Mouse (Mus musculus): Measurements from ENCODE around the gene Tceanc2.

DNA sequence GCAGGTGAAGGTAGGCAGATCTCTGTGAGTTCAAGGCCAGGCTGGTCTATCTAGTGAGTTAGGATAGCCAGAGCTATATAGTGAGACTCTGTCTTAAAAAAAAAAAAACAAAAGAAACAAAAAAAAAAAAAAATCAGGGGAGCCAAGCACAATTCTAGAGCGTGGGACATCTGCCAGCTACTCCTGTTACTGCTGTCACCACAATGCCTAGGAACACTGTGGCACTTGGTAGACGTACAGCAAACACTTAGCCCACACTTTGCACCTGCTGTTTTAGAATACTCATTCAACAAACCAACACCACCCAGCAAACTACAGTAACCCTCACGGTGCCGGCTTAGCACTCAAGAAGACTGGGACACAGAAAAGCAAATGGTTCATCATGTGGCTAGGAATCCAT lies 32.5 kb upstream of the Tceanc2 start:
- no peak for TF ChIP-seq CTCF (IDR thresholded peaks at IDR 0.05; ENCODE audit: borderline replicate concordance, extremely low read depth, insufficient read depth, insufficient read length)
- no peak for TF ChIP-seq POLR2A (IDR thresholded peaks at IDR 0.05; ENCODE audit: borderline replicate concordance, extremely low read depth, insufficient read depth, insufficient read length, poor library complexity, severe bottlenecking)

Data from brain, embryonic 14.5 days (tissue).